Mouse (Mus musculus): ENCODE results near the gene Mllt6.

Mllt6 gene

GRCm38 (mm10) chr11:97669829-97670228 lies 6.6 kb downstream of the Mllt6 start:
- DNase-seq = peak; percentile 77 to 81

- DNase-seq = no peak
Measured at GRCm38 (mm10) chr11:97670234-97671176, 7.3 kb downstream of the Mllt6 start.

- DNase-seq = no peak
Measured at GRCm38 (mm10) chr11:97671177-97671527, 7.9 kb downstream of the Mllt6 start.

GRCm38 (mm10) chr11:97673148-97673547 lies 9.9 kb downstream of the Mllt6 start:
- no peak for DNase-seq

- DNase-seq = peak; percentile 22 to 57
Measured at GRCm38 (mm10) chr11:97676050-97676754, 13.0 kb downstream of the Mllt6 start.

GRCm38 (mm10) chr11:97677381-97677780 lies 14.2 kb downstream of the Mllt6 start:
- DNase-seq = peak in 1 of 2 experiments; percentile 33

- peak in 1 of 2 experiments; percentile 25 for DNase-seq
Measured at GRCm38 (mm10) chr11:97677842-97678241, 14.6 kb downstream of the Mllt6 start.

GRCm38 (mm10) chr11:97678301-97678700 lies 15.1 kb downstream of the Mllt6 start:
- no peak for DNase-seq

GRCm38 (mm10) chr11:97680430-97680829 lies 17.2 kb downstream of the Mllt6 start:
- peak; percentile 61 to 83 for DNase-seq

GRCm38 (mm10) chr11:97682504-97683055 lies 19.4 kb downstream of the Mllt6 start:
- peak; percentile 38 to 69 for DNase-seq

- peak in 1 of 2 experiments; percentile 34 for DNase-seq
Measured at GRCm38 (mm10) chr11:97684063-97684680, 21.0 kb downstream of the Mllt6 start.

- peak; percentile 31 to 36 for DNase-seq
Measured at GRCm38 (mm10) chr11:97684766-97685165, 21.6 kb downstream of the Mllt6 start.

- peak; percentile 96 to 98 for DNase-seq
Measured at GRCm38 (mm10) chr11:97685613-97686321, 22.6 kb downstream of the Mllt6 start, which contains the start of gene Cisd3. Gene Cisd3, plus strand, starts transcription at chr11:97685826.

GRCm38 (mm10) chr11:97686322-97686908 lies 23.2 kb downstream of the Mllt6 start:
- DNase-seq = peak in 1 of 2 experiments; percentile 24

- DNase-seq = peak in 1 of 2 experiments; percentile 20
Measured at GRCm38 (mm10) chr11:97687061-97687460, 23.8 kb downstream of the Mllt6 start.

- DNase-seq = peak; percentile 63 to 79
Measured at GRCm38 (mm10) chr11:97689861-97690260, 26.6 kb downstream of the Mllt6 start.

- no peak for DNase-seq
Measured at GRCm38 (mm10) chr11:97694435-97694834, 31.2 kb downstream of the Mllt6 start.

GRCm38 (mm10) chr11:97694921-97695711 lies 31.9 kb downstream of the Mllt6 start:
- peak; percentile 59 to 69 for DNase-seq

GRCm38 (mm10) chr11:97695712-97696401 lies 32.6 kb downstream of the Mllt6 start:
- DNase-seq = no peak

- DNase-seq = no peak
Measured at GRCm38 (mm10) chr11:97696669-97697068, 33.5 kb downstream of the Mllt6 start.

All from lung, postnatal 4 days (tissue).